Mouse (Mus musculus): Measurements from ENCODE around the gene Tent5b.
A peak's percentile ranks its signal among the peaks of the same experiment; 100 is the strongest.
"Not testable (repeated sequence)": the region's sequence is repeated elsewhere in the genome, so short reads cannot be mapped to it uniquely, and the experiment has no call there.

Tent5b gene

DNA sequence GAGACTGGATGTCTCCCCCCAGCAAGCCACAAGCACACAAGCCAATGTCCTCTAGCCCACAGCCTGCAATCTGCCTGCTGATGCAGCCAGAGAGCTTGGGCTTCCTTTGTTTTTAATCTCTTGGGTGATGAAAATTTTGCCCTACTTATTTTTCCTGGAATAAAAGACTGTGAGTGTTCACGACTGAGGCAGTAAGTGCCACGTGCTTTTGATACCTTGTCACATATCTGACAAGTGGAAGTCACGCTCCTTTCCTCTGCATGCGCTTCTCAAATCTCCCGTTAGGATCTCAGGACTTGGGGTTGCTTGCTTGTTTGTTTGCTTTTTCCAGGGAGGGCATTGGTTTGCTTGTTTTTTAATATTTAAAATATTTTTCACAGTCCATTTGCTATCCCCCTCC lies 24.4 kb downstream of the Tent5b start:
- no peak for DNase-seq

DNA sequence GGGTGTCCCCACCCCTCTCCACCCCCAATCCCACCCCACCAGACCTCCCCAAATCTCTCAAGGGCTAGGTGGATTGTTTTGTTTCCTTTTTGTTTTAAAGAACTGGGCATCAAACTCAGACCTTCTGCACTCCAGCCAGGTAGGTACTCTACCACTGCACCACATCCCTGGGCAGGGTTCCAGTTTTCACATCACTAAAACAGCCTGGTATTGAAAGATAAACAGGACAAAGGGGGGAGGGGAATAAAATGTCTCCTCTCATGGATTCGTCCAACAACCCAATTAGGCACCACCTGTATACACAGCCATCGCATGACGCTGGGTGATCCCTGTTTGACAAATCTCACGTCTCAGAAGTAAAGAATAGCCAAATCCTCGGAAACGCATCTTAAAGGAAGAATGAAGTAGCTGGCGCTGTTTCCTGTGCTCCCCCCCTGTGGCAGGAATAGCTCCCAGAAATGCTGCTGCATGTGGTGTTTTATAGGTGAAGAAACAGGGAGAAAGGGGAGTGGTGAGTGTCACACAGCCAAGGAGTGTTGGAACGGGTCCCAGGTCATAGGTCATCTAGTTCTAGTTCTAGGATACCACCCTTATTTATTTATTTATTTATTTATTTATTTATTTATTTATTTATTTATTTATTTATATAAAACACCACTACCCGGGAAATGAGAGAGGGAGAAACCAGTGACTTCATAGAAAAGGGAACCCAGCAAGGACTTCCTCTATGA lies 25.0 kb downstream of the Tent5b start:
- no peak for DNase-seq

DNA sequence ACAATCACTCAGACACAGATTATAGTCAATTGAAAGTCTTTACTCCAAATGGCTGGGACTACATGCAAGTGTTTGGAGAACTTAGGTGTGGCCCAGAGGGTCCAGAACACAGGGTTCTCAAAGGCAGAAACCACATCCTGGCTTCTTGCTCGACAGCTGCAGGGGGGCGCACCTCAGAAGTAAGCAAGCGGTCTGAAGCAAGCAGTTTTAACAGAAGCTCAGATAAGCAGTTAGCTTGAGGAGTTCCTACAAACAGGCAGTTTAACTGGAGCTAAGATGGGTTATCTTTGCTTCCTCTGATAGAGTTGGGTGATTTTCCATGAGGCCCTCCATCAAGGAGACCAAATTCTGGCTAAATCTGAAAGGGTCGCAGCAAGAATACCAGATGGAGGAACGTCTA lies 26.6 kb downstream of the Tent5b start:
- no peak for DNase-seq

DNA sequence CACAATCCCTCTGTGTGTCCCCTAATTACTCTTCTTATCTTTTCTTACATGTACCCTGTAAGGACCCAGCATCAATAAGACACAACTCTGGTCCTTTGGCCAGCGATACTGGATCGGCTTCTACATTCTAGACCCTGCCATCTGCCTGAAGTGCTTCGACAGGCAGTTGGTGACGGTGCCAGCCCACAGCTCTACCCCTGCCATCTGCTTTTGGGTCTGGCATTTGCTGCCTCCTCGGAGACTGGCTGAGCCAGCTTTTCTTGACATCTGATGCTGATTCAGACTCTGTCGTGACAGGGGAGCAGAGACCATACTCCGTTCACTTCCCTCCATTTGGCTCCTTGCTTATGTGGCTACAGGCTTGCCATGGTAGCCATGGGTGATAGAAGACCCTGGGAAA lies 29.1 kb downstream of the Tent5b start:
- no peak for DNase-seq

DNA sequence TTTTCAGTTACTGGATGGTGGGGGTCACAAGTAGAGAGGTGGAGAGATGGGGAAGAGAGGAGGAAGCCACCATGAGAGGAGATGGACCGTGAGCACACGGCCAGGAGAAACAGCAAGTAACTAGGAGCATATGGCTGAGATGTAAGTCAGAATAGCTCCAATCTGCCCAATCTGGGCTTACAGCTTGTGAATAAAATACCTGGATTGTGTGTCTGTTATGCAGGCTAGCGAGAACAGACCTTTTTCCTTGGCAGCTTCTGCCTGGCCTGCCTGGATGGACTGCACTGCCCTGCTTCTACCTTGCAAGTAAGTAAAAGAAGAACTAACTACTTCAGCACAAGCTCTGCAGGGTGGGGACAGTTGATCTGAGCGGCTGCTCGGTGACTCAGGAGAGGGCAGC lies 31.1 kb downstream of the Tent5b start:
- DNase-seq = no peak

DNA sequence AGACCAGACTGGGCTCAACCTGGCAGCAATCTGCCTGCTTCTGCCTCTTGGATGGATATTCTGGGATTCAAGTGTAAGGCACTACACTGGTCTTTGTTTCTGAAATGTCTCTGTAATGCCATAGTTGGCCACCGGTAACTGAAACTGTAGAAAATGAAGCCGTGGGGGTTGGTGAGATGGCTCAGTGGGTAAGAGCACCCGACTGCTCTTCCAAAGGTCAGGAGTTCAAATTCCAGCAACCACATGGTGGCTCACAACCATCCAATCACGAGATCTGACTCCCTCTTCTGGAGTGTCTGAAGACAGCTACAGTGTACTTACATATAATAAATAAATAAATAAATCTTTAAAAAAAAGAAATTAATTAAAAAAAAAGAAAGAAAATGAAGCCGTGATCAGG lies 32.6 kb downstream of the Tent5b start:
- DNase-seq = not testable (repeated sequence)

DNA sequence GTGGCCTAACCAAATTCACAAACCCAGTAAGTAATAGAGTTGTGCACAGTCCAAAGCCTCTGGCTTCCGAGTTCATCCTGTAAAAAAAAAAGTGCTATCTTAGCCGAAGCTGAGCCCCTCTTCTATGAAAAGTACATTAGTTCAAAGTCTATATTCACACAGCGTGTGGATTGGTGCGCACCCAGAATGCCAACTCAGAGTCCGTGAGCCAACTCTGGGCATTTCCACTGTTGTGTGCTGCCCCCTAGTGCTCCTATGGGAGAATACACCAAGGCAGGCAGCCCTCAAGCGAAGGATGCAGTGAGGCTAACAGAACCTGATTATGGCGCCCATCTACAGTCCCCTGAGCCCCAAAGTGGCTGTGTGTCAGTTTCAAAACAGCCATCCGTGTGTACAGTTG lies 33.0 kb downstream of the Tent5b start:
- DNase-seq = peak in 1 of 2 experiments; percentile 62

DNA sequence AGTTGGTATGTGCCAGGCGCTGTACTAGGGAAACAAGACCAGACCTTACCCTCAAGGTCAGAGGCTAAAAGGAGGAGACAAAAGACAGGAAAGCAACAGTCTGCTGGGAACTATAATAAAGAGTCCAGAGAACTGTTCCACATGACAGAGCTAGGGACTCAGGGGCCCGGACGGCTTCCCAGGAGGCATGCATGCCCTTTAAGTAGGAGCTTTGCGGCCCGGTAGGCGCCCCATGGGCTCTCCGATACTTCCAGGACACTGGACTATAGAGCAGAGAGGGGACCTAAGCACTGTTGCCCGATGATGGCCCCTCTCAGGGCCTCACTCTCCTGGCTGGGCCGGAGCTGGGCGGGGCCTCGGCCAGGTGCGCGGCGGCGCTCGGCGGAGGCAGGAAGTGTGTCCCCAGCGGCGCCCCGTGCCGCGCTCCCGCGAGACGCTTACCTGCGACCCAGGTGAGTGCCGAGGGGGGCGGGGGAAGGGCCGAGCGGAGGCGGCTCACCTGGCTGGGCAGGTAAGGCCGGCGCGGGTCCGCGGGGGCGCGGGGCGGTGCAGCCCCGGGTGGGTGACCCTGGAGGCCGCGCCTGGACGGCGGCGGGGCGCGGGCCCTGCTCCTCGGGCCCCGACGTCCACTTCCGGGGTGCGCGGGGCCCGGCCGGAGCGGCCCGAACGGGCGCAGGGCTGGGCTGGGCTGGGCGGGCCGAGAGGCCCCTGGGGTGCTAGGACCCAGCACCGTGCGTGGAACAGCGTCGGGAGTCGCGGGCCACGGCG lies 38.9 kb downstream of the Tent5b start, which contains the start of gene Kdf1:
TSS of gene Kdf1 (plus strand) at position 363 of the 768 bp plus-strand sequence.
- DNase-seq = no peak

DNA sequence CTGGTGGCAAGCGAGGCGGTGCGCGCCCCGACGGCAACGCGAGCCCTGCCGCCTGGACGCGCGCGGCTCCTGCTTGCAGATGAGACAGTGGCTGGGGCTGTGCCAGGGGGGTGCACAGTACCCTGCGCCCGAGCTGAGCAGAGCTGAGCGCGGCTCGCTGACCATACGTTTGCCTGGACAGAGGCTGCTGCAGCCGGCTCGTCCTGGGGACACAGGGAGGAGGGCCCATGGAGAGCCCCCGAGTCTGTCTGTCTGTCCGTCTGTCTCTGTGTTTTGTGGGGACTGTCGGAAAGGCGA lies 39.4 kb downstream of the Tent5b start:
- no peak for DNase-seq

DNA sequence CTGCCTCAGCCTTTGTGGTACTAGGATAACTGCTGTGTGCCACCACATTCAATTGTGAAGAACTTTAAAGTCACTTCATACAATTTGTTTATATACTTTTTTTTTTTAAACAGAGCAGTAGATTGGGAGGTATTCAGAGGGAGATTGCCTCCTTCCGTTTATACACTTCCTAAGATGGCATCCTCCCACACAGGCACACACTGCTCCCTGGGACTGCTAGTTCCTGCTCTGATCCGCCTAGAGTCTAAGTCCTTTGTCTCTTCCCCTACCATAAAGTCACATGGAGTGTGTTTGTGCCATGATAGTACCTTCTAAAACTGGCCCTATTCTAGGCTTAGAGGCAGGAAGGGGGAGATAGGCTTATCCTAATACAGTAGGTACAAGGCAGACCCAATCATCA lies 41.6 kb downstream of the Tent5b start:
- DNase-seq = no peak

DNA sequence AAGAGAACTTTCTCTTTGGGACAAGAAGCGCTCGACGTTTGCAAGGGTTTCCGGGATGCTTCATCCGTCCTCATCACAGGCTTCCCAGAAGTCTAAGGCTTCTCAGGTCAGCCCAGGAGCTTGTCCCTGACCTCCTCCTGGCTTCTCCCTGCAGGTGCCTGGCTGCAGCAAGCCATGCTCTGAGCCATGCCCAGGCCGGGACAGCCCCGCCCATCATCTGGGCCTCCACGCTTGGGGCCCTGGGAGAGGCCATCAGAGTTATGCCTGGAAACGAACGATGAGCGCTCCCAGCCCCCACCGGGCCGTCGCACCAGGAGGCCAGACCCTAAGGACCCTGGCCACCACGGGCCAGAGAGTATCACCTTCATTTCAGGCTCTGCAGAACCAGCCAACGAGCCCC lies 47.9 kb downstream of the Tent5b start:
- DNase-seq = no peak

DNA sequence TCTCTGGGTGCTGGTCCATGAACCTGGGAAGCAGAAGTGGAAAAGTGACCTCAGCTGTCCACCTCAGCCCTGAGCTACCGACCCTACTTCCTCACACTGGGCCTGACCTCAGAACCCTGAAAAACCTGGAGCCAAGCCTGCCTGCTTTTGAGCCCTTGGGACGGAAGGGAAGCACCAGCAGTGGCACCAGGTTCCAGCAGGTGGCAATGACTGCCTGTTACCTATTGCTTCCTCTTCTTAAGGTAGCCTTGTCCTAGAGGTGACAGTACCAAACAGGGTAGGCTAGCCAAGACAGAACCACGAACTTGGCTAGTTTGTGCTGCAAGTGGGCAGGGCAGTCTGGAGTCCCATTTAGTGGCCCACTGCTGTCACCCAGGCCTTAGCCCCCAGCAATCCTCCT lies 52.8 kb downstream of the Tent5b start:
- no peak for DNase-seq

DNA sequence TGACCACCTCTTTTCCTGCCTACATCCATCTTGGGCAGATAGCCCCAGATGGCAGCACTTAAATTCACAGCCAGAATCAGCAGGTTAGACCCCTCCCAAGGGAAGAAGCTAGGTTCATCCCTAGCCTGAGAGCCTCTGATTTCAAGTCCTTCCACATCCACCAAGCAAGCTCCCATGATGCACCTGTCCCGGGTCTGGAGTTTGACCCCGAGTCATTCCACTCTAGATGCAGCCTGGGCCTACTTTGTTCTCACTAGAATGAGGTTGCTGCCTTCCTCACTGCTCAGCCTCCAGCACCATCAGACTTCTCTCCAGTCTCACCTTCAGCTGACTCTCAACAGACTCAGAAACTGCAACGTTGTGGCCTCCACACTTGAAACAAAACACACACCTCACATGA lies 56.1 kb downstream of the Tent5b start:
- no peak for DNase-seq

DNA sequence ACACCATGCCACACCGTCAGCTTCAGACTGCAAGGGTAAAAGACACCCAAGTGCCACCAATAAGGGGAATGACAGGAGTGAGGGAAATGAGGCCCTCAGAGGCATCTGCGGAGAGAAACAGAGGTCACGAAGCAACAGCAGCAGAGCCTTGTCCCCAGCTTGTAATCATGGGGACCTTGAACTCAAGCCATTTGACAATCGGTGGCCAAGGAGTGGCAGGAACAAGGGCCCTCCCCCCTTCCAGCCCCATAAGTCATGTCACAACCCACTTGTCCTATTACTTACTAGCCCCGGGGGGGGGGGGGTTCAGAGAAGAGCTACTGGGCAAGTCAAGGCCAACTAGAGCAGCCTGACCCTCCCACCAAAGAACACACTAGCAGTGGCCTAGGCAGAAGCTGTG lies 56.7 kb downstream of the Tent5b start:
- no peak for DNase-seq
